Mouse (Mus musculus): ENCODE measurements around the gene Wipf3.

DNA sequence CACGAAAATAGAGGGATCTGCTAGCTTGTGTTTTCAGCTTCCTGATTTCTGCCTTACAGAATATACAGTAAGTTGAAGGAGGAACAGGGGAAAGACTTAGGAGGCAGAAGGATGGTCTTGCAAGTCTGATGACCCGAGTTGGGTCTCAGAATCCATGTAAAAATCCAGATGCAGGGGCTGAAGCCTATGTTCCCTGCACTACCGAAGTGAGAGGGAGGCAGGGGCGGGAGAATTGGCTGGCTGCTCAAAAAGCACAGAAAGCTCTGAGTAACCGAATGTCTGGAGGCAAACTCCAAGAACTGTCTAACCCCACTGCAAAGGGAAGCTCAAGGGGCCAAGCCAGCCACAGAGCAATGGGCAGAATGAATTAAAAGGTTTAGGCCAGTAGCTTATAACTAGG is 41.7 kb upstream of the Wipf3 start:
- TF ChIP-seq CTCF (IDR thresholded peaks at IDR 0.05; ENCODE audit: low read depth) (no peak), EP300 (optimal IDR thresholded peaks at IDR 0.05) (no peak)
